Mouse (Mus musculus): Measurements from ENCODE around the gene Rph3al. TPM values are rescaled to one million over a fixed set of nuclear protein-coding genes. Genes with fewer than 3 reads are reported as not detected.

Rph3al gene
- 4.4 TPM for polyA plus RNA-seq (2014; fragmentation: Illumina TruSeq; extraction: RNeasy Lipid Tissue Mini Kit (QIAGEN cat#74804); ENCODE audit: low read depth, low replicate concordance)

DNA sequence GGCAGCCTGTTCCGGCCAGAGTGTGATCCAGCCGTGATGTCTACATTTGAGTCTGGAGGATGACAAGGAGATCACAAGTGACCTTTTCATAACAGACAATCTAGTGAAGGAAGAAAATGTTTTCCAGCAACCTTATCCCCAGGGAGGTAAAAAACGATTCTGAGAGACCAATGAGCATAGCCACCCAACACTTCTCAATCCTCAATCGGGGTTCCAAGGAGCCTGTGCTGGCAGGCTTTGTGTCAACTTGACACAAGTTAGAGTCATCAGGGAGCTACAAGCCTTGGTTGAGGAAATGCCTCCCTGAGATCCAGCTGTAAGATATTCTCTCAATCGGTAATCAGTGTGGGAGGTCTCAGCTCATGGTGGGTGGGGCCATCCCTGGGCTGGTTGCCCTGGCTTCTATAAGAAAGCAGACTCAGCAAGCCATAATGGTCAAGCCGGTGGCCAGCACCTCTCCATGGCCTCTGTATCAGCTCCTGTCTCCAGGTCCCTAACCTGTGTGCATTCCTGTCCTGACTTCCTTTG is at the start of gene Rph3al:
Rph3al (minus strand) TSS at position 51 of the 528 bp plus-strand sequence.

GRCm38 (mm10) chr11:75796029-75796445 is 142.2 kb downstream of the Rph3al start, which contains the start of gene Doc2b:
Doc2b (minus strand) TSS chr11:75796049.

Other genes starting within 250 kb of the Rph3al start
- gene Ywhae, start 205.6 kb downstream of the Rph3al start, polyA plus RNA-seq (2014; fragmentation: Illumina TruSeq; extraction: RNeasy Lipid Tissue Mini Kit (QIAGEN cat#74804); ENCODE audit: low read depth, low replicate concordance) = 1,318 TPM
- 0.60 TPM for gene Doc2b, start 142.4 kb downstream of the Rph3al start, polyA plus RNA-seq (2014; fragmentation: Illumina TruSeq; extraction: RNeasy Lipid Tissue Mini Kit (QIAGEN cat#74804); ENCODE audit: low read depth, low replicate concordance)
- gene 1700016K19Rik, start 61.5 kb upstream of the Rph3al start, polyA plus RNA-seq (2014; fragmentation: Illumina TruSeq; extraction: RNeasy Lipid Tissue Mini Kit (QIAGEN cat#74804); ENCODE audit: low read depth, low replicate concordance) = 0.69 TPM
- 68.5 TPM for gene Rflnb, start 89.4 kb upstream of the Rph3al start, polyA plus RNA-seq (2014; fragmentation: Illumina TruSeq; extraction: RNeasy Lipid Tissue Mini Kit (QIAGEN cat#74804); ENCODE audit: low read depth, low replicate concordance)
- gene Vps53, start 241.2 kb upstream of the Rph3al start, polyA plus RNA-seq (2014; fragmentation: Illumina TruSeq; extraction: RNeasy Lipid Tissue Mini Kit (QIAGEN cat#74804); ENCODE audit: low read depth, low replicate concordance) = 55.6 TPM
- 22.2 TPM for gene Fam57a, start 241.2 kb upstream of the Rph3al start, polyA plus RNA-seq (2014; fragmentation: Illumina TruSeq; extraction: RNeasy Lipid Tissue Mini Kit (QIAGEN cat#74804); ENCODE audit: low read depth, low replicate concordance)